8 mouse cellular contexts compared by ENCODE assay signal in the genomic region with DNA sequence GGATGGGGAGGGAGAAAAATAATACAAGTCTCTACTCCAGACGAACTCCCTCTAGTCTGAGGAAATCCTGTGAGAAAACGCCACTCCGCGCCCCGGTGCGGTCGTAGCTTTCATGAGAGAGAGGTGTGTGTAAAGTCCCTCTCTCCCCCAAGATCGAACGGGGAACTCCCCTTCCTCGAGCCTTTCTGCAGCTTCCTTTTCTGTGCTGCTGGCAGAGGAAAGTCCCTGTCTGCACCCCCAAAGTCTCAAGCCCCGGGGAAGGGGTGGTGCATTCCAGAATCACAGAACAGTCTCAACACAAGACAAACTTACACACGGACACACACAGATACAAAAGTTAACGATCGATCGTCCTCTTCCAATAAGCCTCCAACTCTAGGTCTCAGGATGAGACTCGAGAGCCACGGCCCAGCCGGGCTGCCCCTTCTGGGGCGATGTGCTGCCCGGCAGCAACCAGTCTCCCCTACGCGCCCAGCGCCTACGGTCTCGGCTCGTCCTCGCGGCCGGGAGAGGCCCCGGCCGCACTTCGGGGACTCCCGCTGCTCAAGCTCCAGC. TPM values are rescaled to one million over a fixed set of nuclear protein-coding genes. Genes with fewer than 3 reads are reported as not detected.
DNase-seq lines count a peak whose midpoint lies in the region; ATAC-seq lines count a peak whose summit lies in the region.

No protein-coding gene starts in this region.

- peak overlapping the region; percentile 100 for H3K4me3 ChIP-seq in heart, embryonic 11.5 days (ENCODE audit: low read depth, low read length)

- H3K9me3 ChIP-seq in heart, embryonic 11.5 days (replicated peaks; ENCODE audit: control insufficient read depth, low read length): no peaks in the 10 kb centered on the region

- H3K27me3 ChIP-seq in heart, embryonic 11.5 days (ENCODE audit: control insufficient read depth, insufficient read depth, low read length): no peaks in the 10 kb centered on the region

- peaks cover 26% of the 10 kb centered on the region for H3K4me1 ChIP-seq in heart, embryonic 11.5 days (ENCODE audit: control insufficient read depth, insufficient read depth, low read length)

- peak overlapping the region; percentile 90 for H3K27ac ChIP-seq in heart, embryonic 11.5 days (ENCODE audit: low read depth, low read length)

- peak; percentile 33 for ATAC-seq in common myeloid progenitor, adult 5-6 weeks (replicated peaks; ENCODE audit: low read depth, poor library complexity, severe bottlenecking)
- peak; percentile 8; the same call in 1 of the 2 replicates for ATAC-seq in heart, embryonic 11.5 days (replicated peaks; ENCODE audit: insufficient number of reproducible peaks, low FRiP score, low TSS enrichment)
- ATAC-seq in megakaryocyte progenitor cell, adult 5-6 weeks (replicated peaks; ENCODE audit: poor library complexity): peak; percentile 17

- WGBS in heart, embryonic 11.5 days (ENCODE audit: insufficient replicate concordance): under 1% methylated on average over 33 of the region's 33 CpGs

- peak overlapping the region; percentile 85 for H3K4me2 ChIP-seq in heart, embryonic 11.5 days

- H3K9ac ChIP-seq in heart, embryonic 11.5 days (ENCODE audit: low read depth, low read length): peak overlapping the region; percentile 99

- DNase-seq in 3T3-L1 (ENCODE audit: low read depth, low spot score): peak; percentile 64
- peak; percentile 73 to 76 for DNase-seq in CD8-positive naive resting alpha-beta T cell, adult 2 months (ENCODE audit: low read depth in 2 of 2, low spot score in 2 of 2)
- DNase-seq in kidney, postnatal 14 days: peak; percentile 45
- peak; percentile 89 to 90 for DNase-seq in spleen, postnatal 36 days (ENCODE audit: low spot score in 2 of 2)
- no peak for DNase-seq in cerebellum, adult 11 months

- no peaks in the 10 kb centered on the region for H3K36me3 ChIP-seq in heart, embryonic 11.5 days (ENCODE audit: control insufficient read depth, insufficient read depth, low read length)

RNA-seq across cellular contexts. Expression of a gene that starts 1.4 kb away (rescaled TPM):
- total RNA-seq in common myeloid progenitor, adult 5-6 weeks (2017): 10.0 and 14.7 TPM in 2 replicates
- 7.3 and 7.7 TPM in 2 replicates for polyA plus RNA-seq in heart, embryonic 11.5 days (2014; fragmentation: Nextera tagmentation; extraction: Ambion mirVana)
- total RNA-seq in megakaryocyte progenitor cell, adult 5-6 weeks (2015): 6.8 and 12.1 TPM in 2 replicates
- total RNA-seq in megakaryocyte progenitor cell, adult 5-6 weeks (2017): 5.1 and 5.7 TPM in 2 replicates

RNA-seq across cellular contexts. Expression of a gene that starts 48.6 kb away (rescaled TPM):
- total RNA-seq in common myeloid progenitor, adult 5-6 weeks (2017): 6.9 and 10.6 TPM in 2 replicates
- 2.3 and 3.8 TPM in 2 replicates for polyA plus RNA-seq in heart, embryonic 11.5 days (2014; fragmentation: Nextera tagmentation; extraction: Ambion mirVana)
- total RNA-seq in megakaryocyte progenitor cell, adult 5-6 weeks (2015): 4.6 and 7.6 TPM in 2 replicates
- 3.3 and 4.1 TPM in 2 replicates for total RNA-seq in megakaryocyte progenitor cell, adult 5-6 weeks (2017)
